Mouse (Mus musculus): ENCODE measurements at regions not wholly inside any gene's neighbourhood (a gene's known extent, or its start where the extent isn't known, plus 50 kb on each side); places are given as distances from the start of the nearest gene placed in this dataset.

DNA sequence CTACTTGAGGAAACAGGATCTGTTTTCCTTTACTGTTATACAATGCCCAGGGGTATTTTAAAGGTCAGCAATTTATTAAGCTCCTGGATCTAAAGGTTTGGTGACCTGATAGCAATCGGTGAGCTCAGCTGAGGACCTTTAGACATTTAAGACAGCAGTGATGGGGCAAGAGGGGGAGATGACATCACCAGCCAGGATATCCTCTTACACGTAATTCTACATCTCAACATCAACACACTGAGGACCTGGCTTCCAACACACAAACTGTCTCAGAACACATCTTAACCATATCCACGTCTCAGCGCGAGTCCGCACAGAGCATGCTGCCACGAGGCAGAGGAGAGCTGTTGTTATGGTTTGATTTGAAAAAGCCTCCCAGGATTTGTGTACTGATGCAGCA is 69.2 kb downstream of the Nhlrc3 start:
- H3K4me3 ChIP-seq (replicated peaks; ENCODE audit: insufficient read depth, low read depth, low read length) = no peak overlapping the region
- no peak for DNase-seq
- H3K27me3 ChIP-seq (ENCODE audit: control insufficient read depth, insufficient read depth, low read length) = no peaks in the 10 kb centered on the region
- 92% methylated on average over 7 of the region's 7 CpGs for WGBS
- no peak for TF ChIP-seq POLR2A (IDR thresholded peaks at IDR 0.05; ENCODE audit: borderline replicate concordance, insufficient read depth, low read length)
- TF ChIP-seq CTCF (IDR thresholded peaks at IDR 0.05; ENCODE audit: borderline replicate concordance, insufficient read depth, low read depth, low read length) = no peak
- no peaks in the 10 kb centered on the region for H3K4me1 ChIP-seq (ENCODE audit: control insufficient read depth, insufficient read depth, low read length)
- H3K27ac ChIP-seq (ENCODE audit: insufficient read depth, low read length) = no peak overlapping the region

DNA sequence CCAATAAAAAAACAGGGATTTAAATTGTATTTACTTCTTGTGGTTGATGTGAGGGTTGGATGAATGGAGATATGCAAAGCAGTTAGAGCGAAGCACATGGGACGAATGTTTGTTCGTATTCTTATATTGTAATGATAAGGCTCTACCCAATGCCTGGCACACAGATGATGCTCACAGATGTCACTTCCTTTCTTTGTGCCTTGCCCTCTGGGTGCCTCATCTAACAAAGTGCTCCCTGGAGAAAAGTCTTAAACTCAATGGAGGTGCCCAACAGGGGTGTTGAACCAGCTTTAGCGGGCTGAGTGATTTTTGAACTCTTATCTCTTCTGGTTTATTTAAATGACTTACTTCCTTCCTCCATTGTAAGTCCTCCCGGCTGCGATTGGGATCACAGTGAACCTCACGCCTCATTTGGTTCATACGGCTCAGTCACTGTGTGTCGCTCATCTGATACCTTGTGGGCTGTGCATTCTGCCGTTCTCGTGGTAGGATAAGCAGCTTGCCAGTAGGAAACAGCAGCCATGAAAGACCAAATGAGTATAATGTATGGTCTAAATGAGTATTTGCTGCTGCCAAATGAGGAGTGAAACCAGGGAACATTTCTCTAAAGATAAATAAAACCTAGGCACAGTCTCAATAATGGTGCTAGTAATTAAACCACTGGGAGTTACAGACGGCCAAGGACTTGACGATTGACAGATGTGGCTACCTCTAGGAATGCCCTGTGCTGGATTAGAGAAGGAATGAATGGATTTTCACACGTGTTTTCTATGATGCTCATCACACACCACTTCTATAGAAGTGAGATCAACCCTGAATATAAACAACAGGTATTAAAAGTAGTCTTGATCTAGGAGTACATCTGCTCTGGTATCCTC is 81.2 kb downstream of the Nhlrc3 start:
- TF ChIP-seq CTCF (IDR thresholded peaks at IDR 0.05; ENCODE audit: borderline replicate concordance, insufficient read depth, low read depth, low read length) (no peak), POLR2A (IDR thresholded peaks at IDR 0.05; ENCODE audit: borderline replicate concordance, insufficient read depth, low read length) (no peak)
- no peak for DNase-seq
- WGBS = 79% methylated on average over 14 of the region's 14 CpGs
- H3K4me3 ChIP-seq (replicated peaks; ENCODE audit: insufficient read depth, low read depth, low read length) = no peak overlapping the region
- no peaks in the 10 kb centered on the region for H3K27me3 ChIP-seq (ENCODE audit: control insufficient read depth, insufficient read depth, low read length)
- H3K4me1 ChIP-seq (ENCODE audit: control insufficient read depth, insufficient read depth, low read length) = no peaks in the 10 kb centered on the region
- no peak overlapping the region for H3K27ac ChIP-seq (ENCODE audit: insufficient read depth, low read length)

DNA sequence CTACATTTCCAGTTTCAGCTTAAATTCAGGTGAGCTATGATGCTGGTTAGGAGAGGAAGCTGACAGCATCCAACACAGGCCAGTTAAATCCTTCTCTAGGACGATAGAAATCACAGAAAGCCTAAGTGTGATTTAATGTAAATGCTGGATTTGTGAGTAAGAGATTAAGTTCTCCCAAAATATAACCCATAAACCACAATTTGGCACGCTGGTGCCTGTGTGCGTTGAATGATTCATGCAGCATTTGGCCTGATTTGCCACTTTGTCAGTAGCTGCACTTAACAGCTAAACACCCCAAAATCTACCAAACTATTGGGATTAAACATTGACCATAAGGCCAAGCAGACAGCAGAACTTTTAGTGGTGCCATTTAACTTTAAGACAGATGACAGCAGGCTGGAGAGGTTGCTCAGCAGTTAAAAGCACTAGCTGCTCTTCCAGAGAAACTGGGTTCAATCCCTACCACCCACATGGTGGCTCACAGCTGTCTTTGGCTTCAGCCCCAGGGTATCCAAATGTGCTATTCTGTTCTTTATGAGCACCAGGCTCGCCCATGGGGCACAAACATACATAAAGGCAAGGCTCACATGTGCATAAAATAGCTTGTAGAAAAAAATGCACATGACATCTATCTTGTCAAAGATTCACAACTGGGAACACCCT is 83.5 kb downstream of the Nhlrc3 start:
- DNase-seq = no peak
- Histone ChIP-seq H3K4me1 (ENCODE audit: control insufficient read depth, insufficient read depth, low read length) (no peaks in the 10 kb centered on the region), H3K27me3 (ENCODE audit: control insufficient read depth, insufficient read depth, low read length) (no peaks in the 10 kb centered on the region), H3K4me3 (replicated peaks; ENCODE audit: insufficient read depth, low read depth, low read length) (no peak overlapping the region), H3K27ac (ENCODE audit: insufficient read depth, low read length) (no peak overlapping the region)
- TF ChIP-seq CTCF (IDR thresholded peaks at IDR 0.05; ENCODE audit: borderline replicate concordance, insufficient read depth, low read depth, low read length) = no peak
- TF ChIP-seq POLR2A (IDR thresholded peaks at IDR 0.05; ENCODE audit: borderline replicate concordance, insufficient read depth, low read length) = no peak
- WGBS = 70% methylated on average over 4 of the region's 4 CpGs

DNA sequence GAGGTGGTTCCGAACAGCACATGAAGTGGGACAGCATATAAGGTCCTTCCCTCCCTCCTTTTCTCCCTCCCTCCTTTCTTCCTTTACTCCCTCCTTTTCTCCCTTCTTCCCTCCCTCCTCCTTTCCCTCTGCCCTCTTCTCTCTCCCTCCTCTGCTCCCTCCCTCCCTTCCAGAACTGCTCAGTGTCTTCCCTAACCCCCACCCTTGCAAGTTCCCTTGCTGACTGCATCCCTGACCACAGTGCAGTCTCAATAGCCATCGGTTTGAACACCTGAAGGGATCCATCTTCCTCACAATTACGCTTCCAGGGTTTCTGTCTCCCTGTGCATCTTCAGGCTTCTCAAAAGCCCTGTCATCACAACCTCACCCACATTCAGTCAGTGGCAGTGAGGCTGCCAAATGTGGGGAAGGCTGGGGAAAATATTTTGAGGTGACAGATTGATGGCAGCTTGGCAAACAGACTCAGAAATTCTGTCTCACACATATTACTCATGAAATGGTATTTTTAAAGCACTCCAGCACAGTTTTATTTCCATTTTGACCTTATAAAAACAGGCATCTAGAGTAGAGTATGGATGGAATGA is 86.2 kb downstream of the Nhlrc3 start:
- DNase-seq = peak in 1 of 2 experiments; percentile 14
- TF ChIP-seq CTCF (IDR thresholded peaks at IDR 0.05; ENCODE audit: borderline replicate concordance, insufficient read depth, low read depth, low read length) = no peak
- no peak for TF ChIP-seq POLR2A (IDR thresholded peaks at IDR 0.05; ENCODE audit: borderline replicate concordance, insufficient read depth, low read length)
- H3K4me3 ChIP-seq (replicated peaks; ENCODE audit: insufficient read depth, low read depth, low read length) = no peak overlapping the region
- no peaks in the 10 kb centered on the region for H3K4me1 ChIP-seq (ENCODE audit: control insufficient read depth, insufficient read depth, low read length)
- WGBS = 69% methylated on average over 3 of the region's 3 CpGs
- H3K27me3 ChIP-seq (ENCODE audit: control insufficient read depth, insufficient read depth, low read length) = no peaks in the 10 kb centered on the region
- H3K27ac ChIP-seq (ENCODE audit: insufficient read depth, low read length) = no peak overlapping the region

DNA sequence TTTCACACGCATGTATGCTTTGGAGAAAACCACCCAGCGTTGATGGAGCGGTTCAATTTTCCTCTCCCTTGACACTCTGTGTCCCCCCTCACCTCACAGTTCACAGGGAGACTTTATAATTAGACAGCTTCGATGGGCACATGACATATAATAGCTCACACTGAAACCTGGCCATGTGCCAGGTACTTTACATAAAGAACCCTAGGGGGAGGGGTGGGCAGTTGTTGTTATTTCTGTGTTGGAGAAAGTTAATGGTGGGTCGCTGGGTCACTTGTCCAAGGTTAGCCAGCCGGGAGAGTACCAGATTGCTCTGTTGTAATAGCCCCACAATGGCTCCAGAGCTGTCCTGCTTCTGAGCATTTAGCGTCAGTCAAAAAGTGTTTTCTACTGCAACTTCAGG is 90.2 kb downstream of the Nhlrc3 start:
- H3K4me1 ChIP-seq (ENCODE audit: control insufficient read depth, insufficient read depth, low read length) = no peaks in the 10 kb centered on the region
- no peak overlapping the region for H3K27ac ChIP-seq (ENCODE audit: insufficient read depth, low read length)
- no peaks in the 10 kb centered on the region for H3K27me3 ChIP-seq (ENCODE audit: control insufficient read depth, insufficient read depth, low read length)
- no peak overlapping the region for H3K4me3 ChIP-seq (replicated peaks; ENCODE audit: insufficient read depth, low read depth, low read length)
- WGBS = 46% methylated on average over 7 of the region's 7 CpGs
- no peak for DNase-seq
- no peak for TF ChIP-seq CTCF (IDR thresholded peaks at IDR 0.05; ENCODE audit: borderline replicate concordance, insufficient read depth, low read depth, low read length)
- TF ChIP-seq POLR2A (IDR thresholded peaks at IDR 0.05; ENCODE audit: borderline replicate concordance, insufficient read depth, low read length) = no peak

DNA sequence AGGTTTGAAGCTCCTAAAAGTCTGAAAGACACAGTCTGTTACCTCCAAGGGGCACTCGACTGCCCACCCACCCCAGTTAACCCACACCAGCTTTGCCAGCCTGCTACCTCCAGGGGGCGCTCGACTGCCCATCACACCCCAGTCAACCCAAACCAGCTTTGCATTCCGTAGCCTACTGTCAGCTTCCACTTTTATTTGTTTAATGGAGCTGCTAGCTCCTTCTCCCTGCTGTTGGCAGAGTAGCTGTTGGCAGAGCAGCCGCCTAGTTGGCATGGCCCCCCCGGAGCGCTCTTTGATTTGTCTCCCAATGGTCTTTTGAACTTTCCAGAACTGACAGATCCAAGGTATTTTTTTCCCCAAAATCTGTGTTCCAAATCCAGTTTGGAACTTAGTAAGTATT is 91.2 kb downstream of the Nhlrc3 start:
- Histone ChIP-seq H3K4me3 (replicated peaks; ENCODE audit: insufficient read depth, low read depth, low read length) (no peak overlapping the region), H3K27ac (ENCODE audit: insufficient read depth, low read length) (no peak overlapping the region), H3K4me1 (ENCODE audit: control insufficient read depth, insufficient read depth, low read length) (no peaks in the 10 kb centered on the region), H3K27me3 (ENCODE audit: control insufficient read depth, insufficient read depth, low read length) (no peaks in the 10 kb centered on the region)
- peak; percentile 18 to 29 for DNase-seq
- 14% methylated on average over 7 of the region's 7 CpGs for WGBS
- TF ChIP-seq POLR2A (IDR thresholded peaks at IDR 0.05; ENCODE audit: borderline replicate concordance, insufficient read depth, low read length) (no peak), CTCF (IDR thresholded peaks at IDR 0.05; ENCODE audit: borderline replicate concordance, insufficient read depth, low read depth, low read length) (peak; percentile 47; the same call in 1 of the 2 replicates)

DNA sequence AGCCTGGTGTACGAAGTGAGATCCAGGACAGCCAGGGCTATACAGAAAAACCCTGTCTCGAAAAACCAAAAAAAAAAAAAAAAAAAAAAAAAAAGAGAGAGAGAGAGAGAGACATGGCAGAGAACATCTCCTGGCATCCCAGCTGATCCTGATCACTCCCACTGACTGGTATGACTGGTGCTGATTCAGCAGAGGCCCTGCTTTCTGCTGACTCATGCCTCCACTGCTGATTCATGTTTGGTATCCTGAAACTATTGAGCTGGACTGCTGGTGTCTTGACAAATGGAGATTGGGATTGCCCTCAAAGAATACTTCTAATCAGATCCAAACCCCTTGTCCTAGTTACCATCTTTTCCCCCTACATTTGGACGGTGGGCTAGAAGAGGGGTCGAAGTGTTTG is 101.9 kb downstream of the Nhlrc3 start:
- DNase-seq = no peak
- no peaks in the 10 kb centered on the region for H3K27me3 ChIP-seq (ENCODE audit: control insufficient read depth, insufficient read depth, low read length)
- H3K27ac ChIP-seq (ENCODE audit: insufficient read depth, low read length) = no peak overlapping the region
- no peak overlapping the region for H3K4me3 ChIP-seq (replicated peaks; ENCODE audit: insufficient read depth, low read depth, low read length)
- H3K4me1 ChIP-seq (ENCODE audit: control insufficient read depth, insufficient read depth, low read length) = no peaks in the 10 kb centered on the region
- WGBS = 93% methylated on average over 4 of the region's 4 CpGs
- TF ChIP-seq POLR2A (IDR thresholded peaks at IDR 0.05; ENCODE audit: borderline replicate concordance, insufficient read depth, low read length) (no peak), CTCF (IDR thresholded peaks at IDR 0.05; ENCODE audit: borderline replicate concordance, insufficient read depth, low read depth, low read length) (no peak)
